Mouse (Mus musculus) heart, postnatal 14 days (tissue): ENCODE results near the gene Mill2. TPM values are rescaled to one million over a fixed set of nuclear protein-coding genes. Genes with fewer than 3 reads are reported as not detected.

Experiments used
- total RNA-seq, 2 experiments: library from RNA; stranded (reverse); gene quantifications; 2 replicates each; pipeline ENCODE4 v1.2.3; 2021

Mill2 gene
- total RNA-seq, 2 experiments from 2014 or later = 5.4 to 6.5 TPM

Other genes starting within 250 kb of the Mill2 start
- not detected for gene Psg23, start 223.5 kb upstream of the Mill2 start, total RNA-seq
- gene Psg21, start 183.2 kb upstream of the Mill2 start, total RNA-seq = not detected
- gene Psg20, start 153.8 kb upstream of the Mill2 start, total RNA-seq = not detected
- not detected for gene Psg22, start 121.9 kb upstream of the Mill2 start, total RNA-seq
- gene Psg19, start 41.4 kb upstream of the Mill2 start, total RNA-seq = not detected
- not detected for gene Psg17, start 18.4 kb upstream of the Mill2 start, total RNA-seq
- 1 to 10 TPM; 2.0 to 3.3 TPM for gene Pglyrp1, start 31.4 kb downstream of the Mill2 start, total RNA-seq
- gene Ccdc61, start 70.4 kb downstream of the Mill2 start, total RNA-seq = 1 to 10 TPM; 9.0 to 9.5 TPM
- gene Nova2, start 85.9 kb downstream of the Mill2 start, total RNA-seq = 10 to 100 TPM in 1 of 2 experiments, 1 to 10 TPM in 1; 9.6 to 10.1 TPM
- not detected for gene Nanos2, start 147.4 kb downstream of the Mill2 start, total RNA-seq
- gene Mypop, start 151.3 kb downstream of the Mill2 start, total RNA-seq = 1 to 10 TPM; 2.5 to 2.8 TPM
- gene Irf2bp1, start 164.1 kb downstream of the Mill2 start, total RNA-seq = 10 to 100 TPM; 24.2 to 24.4 TPM
- not detected for gene Foxa3, start 183.6 kb downstream of the Mill2 start, total RNA-seq
- gene Sympk, start 184.4 kb downstream of the Mill2 start, total RNA-seq = 10 to 100 TPM; 64.6 to 66.5 TPM
- not detected for gene Rsph6a, start 214.7 kb downstream of the Mill2 start, total RNA-seq
- 10 to 100 TPM; 42.1 to 45.1 TPM for gene Dmwd, start 236.3 kb downstream of the Mill2 start, total RNA-seq
- gene Dmpk, start 243.9 kb downstream of the Mill2 start, total RNA-seq = 100 to 1,000 TPM; 473 to 516 TPM